Mouse (Mus musculus) cerebellum, postnatal 36 days (tissue): ENCODE measurements around the gene Ccdc36.
A peak's percentile ranks its signal among the peaks of the same experiment; 100 is the strongest.

ENCODE experiments used
- DNase-seq, 2 experiments: peaks; one replicate each; pipeline ENCODE4 v3.0.0; 2021 to 2022; ENCODE audit warnings: mixed read lengths in 2 of 2

The Ccdc36 gene

DNA sequence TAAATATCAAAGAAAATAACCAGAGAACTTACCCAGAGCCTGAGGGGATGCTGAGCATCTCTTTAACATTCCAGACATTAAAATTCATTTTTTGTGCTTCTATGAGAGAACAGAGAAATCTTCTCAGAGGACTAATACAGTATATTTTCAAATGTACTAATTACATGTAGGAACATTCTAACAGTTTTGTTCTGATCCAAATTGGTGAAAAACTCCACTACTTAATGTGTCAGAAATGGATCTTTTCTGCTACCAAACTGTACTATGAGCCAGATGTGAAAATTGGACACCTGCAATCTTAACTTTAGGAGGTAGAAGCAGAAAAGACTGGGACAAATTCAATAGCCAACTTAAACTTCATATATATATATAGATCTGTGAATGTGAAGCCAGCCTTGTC is at the start of gene Ccdc36:
TSS of gene Ccdc36 (minus strand) at position 101 of the 400 bp plus-strand sequence.
- DNase-seq = no peak

DNA sequence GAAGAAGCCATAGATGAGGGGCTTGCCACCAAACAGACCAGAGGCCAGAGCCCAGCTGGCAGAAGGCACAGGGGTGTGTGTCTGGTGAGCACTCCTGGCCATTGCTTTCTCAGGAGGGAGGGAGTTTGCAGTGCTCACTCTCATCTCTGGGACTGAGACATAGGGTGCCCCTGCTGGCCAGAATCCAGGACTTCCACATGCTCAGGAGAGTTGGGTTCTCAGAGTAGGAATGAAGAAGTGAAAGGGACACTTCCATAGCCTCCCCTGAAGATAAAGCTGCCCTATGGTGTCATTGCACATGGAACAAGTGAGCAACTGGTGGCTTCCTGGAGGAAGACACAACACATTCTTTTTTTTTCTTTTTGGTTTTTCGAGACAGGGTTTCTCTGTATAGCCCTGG is 46.2 kb upstream of the Ccdc36 start:
- DNase-seq = no peak

DNA sequence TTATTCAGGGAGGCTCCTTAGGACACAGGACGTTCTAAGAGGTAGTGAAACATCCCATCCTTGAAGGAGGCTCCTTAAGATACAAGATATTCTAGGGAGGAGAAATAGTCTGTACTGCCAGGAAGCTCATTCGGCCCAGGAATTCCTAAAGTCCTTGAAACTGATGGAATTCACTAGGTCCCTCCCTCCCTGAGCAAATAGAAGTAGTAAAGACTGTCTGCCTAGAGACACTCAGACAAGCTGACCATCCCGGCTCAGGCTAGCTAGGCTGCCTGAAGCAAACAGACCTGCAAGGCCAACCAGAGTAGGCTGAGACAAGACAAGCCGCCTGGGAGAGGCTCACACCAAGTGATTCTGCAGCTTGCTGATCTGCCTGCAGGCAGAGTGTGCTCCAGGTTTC is 41.6 kb upstream of the Ccdc36 start:
- no peak for DNase-seq

DNA sequence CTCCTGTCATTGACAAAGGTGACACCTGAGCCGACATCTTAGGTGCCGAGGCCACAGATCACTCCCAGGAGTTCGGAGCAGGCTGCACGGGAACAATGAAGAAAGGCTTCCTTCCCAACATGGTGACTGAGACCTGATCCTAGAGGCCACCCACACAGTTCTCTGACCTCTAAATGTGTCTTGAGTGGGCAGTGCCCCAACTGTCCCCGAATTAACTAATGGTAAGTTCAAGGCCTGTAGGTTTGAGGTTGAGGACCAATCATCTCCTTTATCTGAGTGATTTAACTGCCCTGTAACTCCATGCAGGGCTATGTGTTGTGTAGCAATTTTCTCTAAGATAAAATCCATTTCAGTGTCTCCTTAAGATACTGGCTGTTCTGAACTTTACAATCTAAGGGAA is 41.1 kb upstream of the Ccdc36 start:
- no peak for DNase-seq

DNA sequence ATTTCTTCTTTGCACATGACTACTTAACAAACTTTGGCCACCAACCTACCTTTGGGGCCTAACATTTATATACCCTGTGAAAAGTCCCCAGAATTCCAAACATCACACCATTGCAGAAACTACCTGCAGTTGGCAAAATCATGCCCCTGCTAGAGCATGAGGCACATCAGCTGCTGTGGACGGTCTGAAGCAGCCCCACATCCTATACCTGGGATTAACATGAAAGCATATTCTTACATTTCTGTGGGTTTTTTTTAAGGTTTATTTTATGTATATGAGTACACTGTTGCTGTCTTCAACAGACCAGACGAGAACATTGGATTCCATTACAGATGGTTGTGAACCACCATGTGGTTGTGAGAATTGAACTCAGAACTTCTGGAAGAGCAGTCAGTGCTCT is 37.9 kb upstream of the Ccdc36 start:
- DNase-seq = no peak

DNA sequence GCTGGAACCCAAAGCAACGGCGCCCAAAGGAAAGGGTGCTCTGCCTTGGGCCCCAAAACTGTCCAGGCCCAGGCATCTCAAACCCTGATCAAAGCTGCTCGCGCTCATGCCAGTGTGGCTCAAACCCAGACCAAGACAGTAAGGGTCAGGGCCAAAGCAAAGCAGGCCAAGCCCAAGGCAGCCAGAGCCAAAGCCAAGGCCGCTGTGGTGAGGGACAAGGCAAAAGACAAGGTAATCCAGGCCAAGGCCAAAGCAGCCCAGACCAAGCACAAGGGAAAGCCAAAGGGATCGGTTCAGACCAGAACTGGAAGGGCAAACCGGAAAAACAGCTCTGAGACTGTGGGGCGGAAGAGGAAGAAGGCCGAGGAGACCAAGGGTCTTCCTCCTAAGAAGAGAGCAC is 35.4 kb upstream of the Ccdc36 start:
- no peak for DNase-seq

- DNase-seq = no peak
Measured at GRCm38 (mm10) chr9:108462192-108462591, 33.9 kb upstream of the Ccdc36 start.

DNA sequence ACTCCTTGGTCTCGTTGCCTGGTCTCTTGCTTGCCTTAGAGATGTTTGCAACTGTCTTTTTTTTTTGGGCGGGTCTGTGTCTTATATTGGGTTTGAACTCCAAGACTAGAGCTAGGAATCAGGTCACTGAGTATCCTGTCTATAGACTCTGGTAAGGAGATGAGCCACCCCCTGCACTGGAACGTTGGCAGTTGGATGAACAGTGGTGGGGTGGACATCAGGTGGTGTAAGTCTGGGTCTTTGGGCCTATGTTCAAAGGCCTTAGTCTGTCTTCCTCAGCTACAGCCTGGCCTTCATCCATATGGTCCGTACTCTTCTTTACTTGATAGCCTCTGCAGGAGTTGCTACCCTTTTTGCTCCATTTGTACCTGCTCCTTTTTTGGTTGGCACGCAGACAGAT is 33.4 kb upstream of the Ccdc36 start:
- DNase-seq = no peak

DNA sequence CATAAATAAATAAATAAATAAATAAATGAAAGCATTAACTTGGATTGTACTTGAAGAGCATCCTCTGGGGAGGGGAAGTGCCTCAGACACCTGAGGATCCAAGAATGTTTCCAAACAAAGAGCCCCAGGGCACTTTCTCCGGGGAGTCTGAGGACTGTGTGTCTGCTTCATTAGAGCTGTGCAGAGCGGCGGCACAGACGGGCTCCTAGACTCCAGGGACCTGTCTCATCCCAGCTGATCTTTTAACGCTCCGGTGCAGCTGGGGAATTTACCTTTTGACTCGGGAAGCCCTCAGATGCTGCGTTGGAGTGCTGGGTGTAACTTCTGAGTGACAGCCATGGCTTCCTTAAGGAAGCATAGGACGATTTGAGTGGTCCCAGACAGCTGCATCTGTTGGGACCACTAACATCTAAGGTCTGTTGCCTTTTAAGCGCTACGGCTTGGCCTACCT is 32.9 kb upstream of the Ccdc36 start, which contains the start of gene Klhdc8b:
TSS of gene Klhdc8b (minus strand) at position 401 of the 451 bp plus-strand sequence.
- DNase-seq = no peak

GRCm38 (mm10) chr9:108460319-108461178 is 32.3 kb upstream of the Ccdc36 start, which contains the start of gene Ccdc71:
Gene Ccdc71, plus strand, starts transcription at chr9:108460527.
- DNase-seq = peak; percentile 87 to 89

DNA sequence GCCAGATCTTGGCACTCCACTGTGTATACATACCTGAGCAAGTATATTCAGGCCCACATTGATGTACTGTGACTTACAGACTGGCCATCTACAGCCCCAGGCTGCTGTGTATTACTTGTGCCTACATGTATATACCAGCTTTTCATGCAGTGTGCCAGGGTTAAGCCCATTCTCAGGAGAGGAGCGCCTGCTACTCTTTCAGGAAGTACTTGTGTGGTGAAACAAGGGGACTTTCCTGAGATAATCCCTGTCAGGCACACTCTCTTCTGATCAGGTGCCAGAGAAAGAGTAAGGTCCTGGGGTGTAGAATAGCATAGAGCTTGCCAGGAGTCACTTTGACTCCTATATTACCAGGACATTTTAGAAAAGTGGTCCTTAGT is 31.6 kb upstream of the Ccdc36 start:
- DNase-seq = no peak

- no peak for DNase-seq
Measured at GRCm38 (mm10) chr9:108456953-108457352, 28.7 kb upstream of the Ccdc36 start.

DNA sequence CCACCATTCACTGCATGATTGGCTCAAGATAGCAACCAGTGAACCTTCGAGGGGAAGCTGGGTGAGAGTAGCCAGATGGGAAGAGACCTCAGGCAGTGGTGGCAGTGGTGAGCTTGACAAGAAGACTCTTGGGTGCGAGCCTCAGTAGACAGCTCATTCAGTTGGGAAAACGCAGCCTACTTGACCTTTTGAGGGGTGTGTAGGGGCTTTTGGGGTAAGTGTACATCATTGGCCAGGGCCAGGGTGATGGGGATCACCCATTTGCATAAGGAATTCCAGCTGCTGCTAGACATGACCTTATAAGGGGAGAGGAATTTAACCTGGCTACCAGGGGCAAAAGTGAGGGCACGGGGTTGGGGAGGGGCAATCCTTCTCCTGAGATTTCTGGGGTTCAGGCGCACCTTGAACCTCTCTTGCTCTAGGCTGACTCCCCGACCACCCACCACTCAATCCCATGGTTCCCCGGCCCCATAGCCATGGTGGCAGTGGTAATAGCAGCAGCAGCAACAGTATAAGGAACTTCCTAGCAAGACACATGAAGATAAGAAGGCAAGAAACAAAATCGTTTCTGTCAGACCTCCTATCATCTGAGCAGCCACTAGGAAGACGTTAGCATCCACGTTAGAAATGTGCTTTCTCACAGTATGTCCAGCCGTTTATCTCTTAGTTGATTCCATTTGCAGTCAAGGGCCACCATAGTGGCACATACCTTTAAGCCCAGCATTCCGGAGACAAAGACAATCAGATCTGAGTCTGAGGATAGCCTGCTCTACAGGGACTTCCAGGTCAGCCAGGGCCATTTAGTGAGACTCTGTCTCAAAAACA is 27.7 kb upstream of the Ccdc36 start:
- no peak for DNase-seq

DNA sequence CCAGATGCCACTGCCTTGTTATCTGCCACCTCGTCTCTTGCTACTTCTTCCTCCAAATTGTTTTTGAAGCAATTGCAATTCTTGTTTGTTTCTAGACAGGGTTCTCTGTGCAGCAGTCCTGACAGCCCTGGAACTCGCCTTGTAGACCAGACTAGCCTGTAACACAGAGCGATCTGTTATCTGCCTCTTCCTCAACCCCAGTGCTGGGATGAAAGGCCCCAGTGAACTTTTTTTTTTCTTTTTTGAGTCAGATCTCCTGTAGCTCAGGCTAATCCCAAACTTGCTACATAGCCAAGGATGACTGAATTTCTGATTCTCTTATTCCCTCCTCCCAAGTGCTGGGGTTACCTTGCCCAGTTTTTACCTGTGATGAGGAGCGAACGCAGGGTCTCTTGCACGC is 26.1 kb upstream of the Ccdc36 start:
- no peak for DNase-seq

- no peak for DNase-seq
Measured at GRCm38 (mm10) chr9:108453458-108453857, 25.2 kb upstream of the Ccdc36 start.

- no peak for DNase-seq
Measured at GRCm38 (mm10) chr9:108452911-108453310, 24.6 kb upstream of the Ccdc36 start.

- DNase-seq = peak; percentile 92 to 95
Measured at GRCm38 (mm10) chr9:108452291-108452906, 24.1 kb upstream of the Ccdc36 start.

DNA sequence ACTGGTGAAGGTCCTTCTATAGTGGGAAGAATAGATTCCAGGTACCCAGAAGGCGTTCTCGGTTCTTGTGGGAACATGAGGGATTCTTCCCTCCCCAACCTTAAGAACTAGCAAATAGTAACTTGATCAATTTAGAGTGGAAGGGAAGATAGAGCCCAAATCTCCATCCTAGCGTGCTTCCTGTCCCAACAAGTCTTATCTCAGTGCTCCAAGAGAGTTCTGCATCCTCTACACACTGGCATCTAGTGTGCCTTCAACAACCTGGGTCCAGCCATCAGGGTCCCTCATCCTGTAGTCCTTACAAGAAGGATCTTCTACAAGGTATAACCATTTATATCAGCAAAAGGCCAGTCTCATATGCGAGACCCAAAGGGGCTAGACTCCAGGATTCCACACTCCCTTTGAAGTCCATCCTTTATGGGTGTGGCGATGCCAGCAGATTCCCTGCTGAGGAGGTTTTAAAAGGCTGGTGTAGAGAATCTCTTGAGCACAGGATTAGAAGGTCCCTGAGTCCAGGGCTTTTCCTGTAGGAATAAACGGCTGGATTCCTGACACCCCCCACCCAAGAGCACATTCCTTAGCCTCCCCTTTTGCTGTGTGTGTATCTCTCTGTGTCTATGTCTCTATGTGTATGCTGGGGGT is 23.4 kb upstream of the Ccdc36 start:
- DNase-seq = no peak

DNA sequence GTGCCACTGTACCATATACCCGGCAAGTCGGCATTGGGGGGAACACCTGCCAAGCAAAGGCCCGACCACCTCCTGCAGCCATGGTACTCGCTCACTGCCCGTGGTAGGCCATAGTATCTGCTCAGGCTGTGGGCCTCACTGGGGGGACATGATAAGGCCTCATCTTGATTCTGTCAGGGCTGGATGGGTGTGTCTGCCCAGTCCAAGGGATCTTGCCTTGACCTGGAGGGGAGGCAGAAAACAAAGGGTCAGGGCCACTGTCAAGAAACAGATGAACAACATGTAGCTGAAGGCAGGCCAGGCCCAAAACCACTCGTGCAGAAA is 22.8 kb upstream of the Ccdc36 start:
- no peak for DNase-seq

- DNase-seq = peak; percentile 21 to 37
Measured at GRCm38 (mm10) chr9:108450292-108451169, 22.2 kb upstream of the Ccdc36 start.

GRCm38 (mm10) chr9:108449860-108450259 is 21.6 kb upstream of the Ccdc36 start:
- no peak for DNase-seq

- no peak for DNase-seq
Measured at GRCm38 (mm10) chr9:108445125-108445524, 16.8 kb upstream of the Ccdc36 start.
